Mouse (Mus musculus): ENCODE results near the gene Ssr2. TPM values are rescaled to one million over a fixed set of nuclear protein-coding genes. Genes with fewer than 3 reads are reported as not detected.

The Ssr2 gene
- polyA plus RNA-seq, 1 experiment from 2014 or later = 157 TPM

DNA sequence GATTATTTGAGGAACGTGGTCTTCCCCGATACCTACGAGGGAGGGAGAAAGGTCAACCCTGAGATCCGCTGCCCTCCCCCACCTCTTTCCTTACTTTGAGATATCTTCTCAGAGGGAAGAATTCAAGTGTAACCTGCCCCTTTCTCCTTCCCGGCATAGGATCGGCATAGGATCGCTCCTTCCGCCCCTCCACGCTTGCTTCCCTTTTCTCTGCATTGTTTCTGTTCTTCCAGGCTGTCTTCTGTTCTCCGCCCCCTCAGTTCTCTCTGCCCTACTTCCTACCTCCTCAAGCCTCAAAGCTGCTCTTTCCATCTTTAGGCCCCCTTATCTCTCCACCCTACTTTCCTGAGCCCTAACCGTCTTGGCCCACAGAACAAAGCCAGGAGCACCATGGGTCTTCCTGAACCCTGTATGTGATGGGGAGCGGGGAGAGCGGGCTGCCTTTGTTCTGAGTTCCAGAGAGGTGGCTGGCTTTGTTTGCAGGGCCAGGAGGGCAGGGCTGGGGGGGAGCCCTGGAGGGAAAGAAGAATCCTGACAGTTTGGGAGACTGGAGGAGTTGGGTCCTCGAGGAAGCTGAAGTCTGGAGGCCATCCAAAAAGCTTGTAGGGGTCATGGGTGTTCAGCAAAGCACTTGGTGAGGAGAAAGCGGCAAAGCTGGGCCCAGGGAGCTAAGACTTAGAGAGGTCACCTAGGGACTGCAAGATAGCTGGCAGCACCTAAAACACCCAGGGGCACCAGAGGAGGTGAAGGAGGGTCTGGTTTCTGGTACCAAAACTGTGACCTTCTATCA lies 47.9 kb downstream of the Ssr2 start:
- Histone ChIP-seq H3K9ac (peak overlapping the region; percentile 90), H3K27ac (peak overlapping the region; percentile 90), H3K27me3 (replicated peaks) (no peaks in the 10 kb centered on the region), H3K4me1 (peaks cover 46% of the 10 kb centered on the region), H3K9me3 (no peaks in the 10 kb centered on the region), H3K36me3 (peaks cover 19% of the 10 kb centered on the region), H3K4me3 (peak overlapping the region; percentile 63), H3K4me2 (replicated peaks) (peak overlapping the region; percentile 84)
- WGBS = 1% methylated on average over 15 of the region's 15 CpGs
- ATAC-seq (ENCODE audit: low FRiP score, low read depth) = no peak

GRCm38 (mm10) chr3:88624324-88624723 lies 48.6 kb downstream of the Ssr2 start:
- Histone ChIP-seq H3K9ac (peak overlapping the region; percentile 90), H3K4me2 (replicated peaks) (peak overlapping the region; percentile 84), H3K9me3 (no peaks in the 10 kb centered on the region), H3K27me3 (replicated peaks) (no peaks in the 10 kb centered on the region), H3K27ac (peak overlapping the region; percentile 90), H3K4me1 (peaks cover 54% of the 10 kb centered on the region), H3K4me3 (peak overlapping the region; percentile 63), H3K36me3 (peaks cover 23% of the 10 kb centered on the region)
- 9% methylated on average over 4 of the region's 4 CpGs for WGBS
- ATAC-seq (ENCODE audit: low FRiP score, low read depth) = peak; percentile 18; the same call in 1 of the 2 replicates

DNA sequence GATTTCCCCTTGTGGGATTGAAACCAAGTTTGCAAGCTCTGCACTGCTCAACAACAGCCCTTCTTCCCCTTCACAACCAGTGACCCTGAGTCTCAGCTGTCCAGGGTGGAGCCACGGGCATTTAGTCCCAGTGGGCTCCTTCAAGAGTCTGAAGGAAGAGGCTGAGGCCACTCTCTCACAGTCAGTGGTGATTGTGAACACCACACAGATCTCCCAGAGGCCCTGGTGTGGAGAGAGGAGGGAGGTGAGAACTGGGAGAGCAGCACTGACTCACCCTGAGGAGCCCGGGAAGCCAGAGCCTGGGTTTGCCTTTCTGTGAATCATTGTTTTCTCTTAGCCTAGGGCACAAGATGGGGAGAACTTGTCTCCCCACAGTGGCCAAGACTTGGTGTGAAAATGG lies 49.3 kb downstream of the Ssr2 start:
- H3K27ac ChIP-seq = peak overlapping the region; percentile 90
- ATAC-seq (ENCODE audit: low FRiP score, low read depth) = no peak
- no peaks in the 10 kb centered on the region for H3K9me3 ChIP-seq
- WGBS = 33% methylated on average over 2 of the region's 2 CpGs
- peaks cover 29% of the 10 kb centered on the region for H3K36me3 ChIP-seq
- peak overlapping the region; percentile 63 for H3K4me3 ChIP-seq
- H3K27me3 ChIP-seq (replicated peaks) = no peaks in the 10 kb centered on the region
- H3K4me1 ChIP-seq = peaks cover 56% of the 10 kb centered on the region
- H3K9ac ChIP-seq = peak overlapping the region; percentile 90
- peak overlapping the region; percentile 84 for H3K4me2 ChIP-seq (replicated peaks)

DNA sequence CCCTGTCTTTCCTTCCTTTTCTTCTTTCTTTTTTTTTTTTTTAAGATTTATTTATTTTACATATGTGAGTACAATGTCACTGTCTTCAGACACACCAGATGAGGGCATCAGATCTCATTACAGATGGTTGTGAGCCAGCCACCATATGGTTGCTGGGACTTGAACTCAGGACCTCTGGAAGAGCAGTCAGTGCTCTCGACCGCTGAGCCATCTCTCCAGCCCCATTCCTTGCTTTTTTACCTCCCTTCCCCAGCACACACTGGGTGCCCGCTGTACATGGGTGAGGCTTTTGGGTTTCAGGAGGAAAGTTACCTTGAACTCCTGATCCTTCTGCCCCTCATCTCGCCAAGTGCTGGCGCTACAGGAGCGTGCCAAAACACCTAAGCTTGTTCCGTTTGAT lies 49.9 kb downstream of the Ssr2 start:
- no peak overlapping the region for H3K4me3 ChIP-seq
- ATAC-seq (ENCODE audit: low FRiP score, low read depth) = no peak
- peaks cover 35% of the 10 kb centered on the region for H3K36me3 ChIP-seq
- H3K9ac ChIP-seq = peak overlapping the region; percentile 90; the same call in 1 of the 2 replicates
- H3K4me1 ChIP-seq = peaks cover 51% of the 10 kb centered on the region
- no peaks in the 10 kb centered on the region for H3K27me3 ChIP-seq (replicated peaks)
- 93% methylated on average over 7 of the region's 7 CpGs for WGBS
- H3K27ac ChIP-seq = no peak overlapping the region
- peak overlapping the region; percentile 84 for H3K4me2 ChIP-seq (replicated peaks)
- no peaks in the 10 kb centered on the region for H3K9me3 ChIP-seq

DNA sequence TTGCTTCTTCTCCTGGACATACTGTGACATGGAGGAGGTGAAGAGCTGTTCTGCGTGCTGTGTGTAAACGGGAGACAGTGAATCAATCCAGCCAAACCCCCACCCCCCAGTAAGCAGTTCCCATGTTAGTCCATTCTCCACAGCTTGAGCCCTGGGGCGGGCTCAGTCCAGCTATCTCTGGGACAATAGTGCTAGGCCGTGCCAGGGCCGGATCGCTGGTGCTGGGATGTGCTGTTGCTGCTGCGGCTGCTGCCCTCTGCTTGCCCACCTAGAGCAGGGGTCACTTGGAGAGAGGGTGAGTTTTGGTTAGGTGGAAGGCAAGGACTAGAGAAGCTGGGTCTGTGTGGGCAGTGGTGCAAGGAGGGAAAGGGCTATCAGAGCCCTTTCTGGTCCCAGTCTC lies 50.6 kb downstream of the Ssr2 start:
- H3K36me3 ChIP-seq = peaks cover 43% of the 10 kb centered on the region
- H3K9me3 ChIP-seq = no peaks in the 10 kb centered on the region
- 65% methylated on average over 7 of the region's 7 CpGs for WGBS
- H3K9ac ChIP-seq = no peak overlapping the region
- H3K4me2 ChIP-seq (replicated peaks) = peak overlapping the region; percentile 39
- H3K4me3 ChIP-seq = no peak overlapping the region
- 0 out of 2 replicates have a peak overlapping the region, but pooled peaks have one; percentile 4 for H3K27ac ChIP-seq
- ATAC-seq (ENCODE audit: low FRiP score, low read depth) = no peak
- peaks cover 47% of the 10 kb centered on the region for H3K4me1 ChIP-seq
- no peaks in the 10 kb centered on the region for H3K27me3 ChIP-seq (replicated peaks)

GRCm38 (mm10) chr3:88627114-88627513 lies 51.4 kb downstream of the Ssr2 start:
- Histone ChIP-seq H3K36me3 (peaks cover 51% of the 10 kb centered on the region), H3K27me3 (replicated peaks) (no peaks in the 10 kb centered on the region), H3K4me2 (replicated peaks) (peak overlapping the region; percentile 18; the same call in 1 of the 2 replicates), H3K27ac (0 out of 2 replicates have a peak overlapping the region, but pooled peaks have one; percentile 33), H3K4me1 (peaks cover 47% of the 10 kb centered on the region), H3K9ac (peak overlapping the region; percentile 41; the same call in 1 of the 2 replicates), H3K9me3 (no peaks in the 10 kb centered on the region), H3K4me3 (no peak overlapping the region)
- WGBS = 63% methylated on average over 4 of the region's 4 CpGs
- no peak for ATAC-seq (ENCODE audit: low FRiP score, low read depth)

GRCm38 (mm10) chr3:88627535-88627934 lies 51.9 kb downstream of the Ssr2 start:
- no peak overlapping the region for H3K27ac ChIP-seq
- H3K4me3 ChIP-seq = no peak overlapping the region
- peaks cover 47% of the 10 kb centered on the region for H3K4me1 ChIP-seq
- no peak overlapping the region for H3K4me2 ChIP-seq (replicated peaks)
- 98% methylated on average over 2 of the region's 2 CpGs for WGBS
- H3K36me3 ChIP-seq = peaks cover 55% of the 10 kb centered on the region
- no peak for ATAC-seq (ENCODE audit: low FRiP score, low read depth)
- no peak overlapping the region for H3K9ac ChIP-seq
- no peaks in the 10 kb centered on the region for H3K27me3 ChIP-seq (replicated peaks)
- no peaks in the 10 kb centered on the region for H3K9me3 ChIP-seq

DNA sequence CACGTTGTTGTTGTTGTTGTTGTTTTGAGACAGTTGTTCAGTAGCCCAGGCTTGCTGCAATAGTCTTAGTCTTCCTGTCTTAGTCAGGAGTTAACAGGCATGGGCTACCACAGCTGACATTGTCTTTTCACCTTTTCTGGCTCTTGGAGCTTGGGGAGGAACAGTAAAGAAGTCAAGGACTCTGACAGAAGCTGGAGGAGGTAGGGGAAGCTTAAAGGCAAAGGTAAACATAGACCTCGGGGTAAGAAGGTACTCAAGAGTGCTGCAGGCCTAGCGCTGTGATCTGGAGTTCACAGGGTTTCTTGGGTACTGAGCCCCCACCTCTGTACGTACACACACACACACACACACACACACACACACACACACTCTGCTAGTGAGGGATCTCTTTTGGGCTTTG lies 53.1 kb downstream of the Ssr2 start:
- 72% methylated on average over 4 of the region's 4 CpGs for WGBS
- Histone ChIP-seq H3K4me1 (peaks cover 47% of the 10 kb centered on the region), H3K4me3 (no peak overlapping the region), H3K27ac (no peak overlapping the region), H3K9ac (no peak overlapping the region), H3K9me3 (no peaks in the 10 kb centered on the region), H3K36me3 (peaks cover 67% of the 10 kb centered on the region), H3K27me3 (replicated peaks) (no peaks in the 10 kb centered on the region), H3K4me2 (replicated peaks) (no peak overlapping the region)
- ATAC-seq (ENCODE audit: low FRiP score, low read depth) = no peak

GRCm38 (mm10) chr3:88629244-88629643 lies 53.6 kb downstream of the Ssr2 start:
- no peak overlapping the region for H3K4me2 ChIP-seq (replicated peaks)
- H3K27ac ChIP-seq = no peak overlapping the region
- peaks cover 42% of the 10 kb centered on the region for H3K4me1 ChIP-seq
- WGBS = 82% methylated on average over 13 of the region's 13 CpGs
- ATAC-seq (ENCODE audit: low FRiP score, low read depth) = no peak
- peaks cover 72% of the 10 kb centered on the region for H3K36me3 ChIP-seq
- H3K9me3 ChIP-seq = no peaks in the 10 kb centered on the region
- H3K4me3 ChIP-seq = no peak overlapping the region
- H3K27me3 ChIP-seq (replicated peaks) = no peaks in the 10 kb centered on the region
- H3K9ac ChIP-seq = no peak overlapping the region

DNA sequence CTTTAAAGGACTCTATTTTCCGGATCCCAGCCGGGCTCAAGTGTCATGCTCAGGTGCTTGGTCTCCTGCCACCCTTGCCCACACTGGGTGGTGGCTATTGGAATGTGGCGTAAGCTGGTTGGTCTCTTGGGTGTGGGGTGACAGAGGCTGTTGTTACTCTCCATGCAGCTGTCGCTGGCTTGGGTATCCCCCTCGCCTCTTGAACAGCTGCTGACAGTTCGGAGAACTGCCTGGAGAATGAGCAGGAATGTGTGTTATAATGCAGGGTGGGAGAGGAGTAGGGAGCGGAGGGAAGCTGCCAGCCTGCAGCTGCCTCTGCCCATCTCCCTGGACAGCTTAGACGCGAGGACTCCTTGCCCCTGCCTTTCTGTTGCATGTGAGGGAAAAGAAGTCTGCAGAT lies 54.3 kb downstream of the Ssr2 start:
- Histone ChIP-seq H3K36me3 (peaks cover 78% of the 10 kb centered on the region), H3K9ac (no peak overlapping the region), H3K4me3 (no peak overlapping the region), H3K9me3 (no peaks in the 10 kb centered on the region), H3K4me1 (peaks cover 34% of the 10 kb centered on the region), H3K27ac (no peak overlapping the region), H3K4me2 (replicated peaks) (no peak overlapping the region), H3K27me3 (replicated peaks) (no peaks in the 10 kb centered on the region)
- WGBS = 88% methylated on average over 9 of the region's 9 CpGs
- no peak for ATAC-seq (ENCODE audit: low FRiP score, low read depth)

DNA sequence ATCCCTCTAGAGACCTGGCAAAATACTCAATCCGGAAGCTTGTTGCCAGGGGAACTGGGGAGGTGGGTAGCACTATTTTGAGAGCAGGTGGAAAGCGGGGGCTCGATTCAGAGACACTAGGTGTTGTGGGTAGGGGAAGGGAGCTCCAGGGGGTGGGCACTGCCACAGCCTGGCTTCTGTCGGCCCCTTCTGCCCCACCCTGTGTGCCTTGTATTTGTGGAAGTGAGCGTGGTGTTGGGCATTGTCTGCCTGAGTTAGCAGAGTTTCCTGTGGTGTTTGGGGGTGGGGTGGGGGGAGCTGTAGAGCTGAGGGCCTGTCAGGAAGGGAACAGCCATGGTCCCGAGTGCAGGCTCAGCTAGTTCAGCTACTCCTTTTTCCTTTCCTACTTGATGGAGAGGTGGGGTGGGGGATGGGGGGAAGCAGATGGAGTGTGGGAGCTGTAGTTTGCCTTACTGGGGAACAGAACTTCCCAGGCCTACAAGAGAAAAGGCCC lies 55.2 kb downstream of the Ssr2 start:
- WGBS = 70% methylated on average over 6 of the region's 6 CpGs

GRCm38 (mm10) chr3:88631921-88632587 lies 56.4 kb downstream of the Ssr2 start:
- Histone ChIP-seq H3K4me3 (no peak overlapping the region), H3K4me1 (peaks cover 16% of the 10 kb centered on the region; the same call in 1 of the 2 replicates), H3K9me3 (no peaks in the 10 kb centered on the region), H3K27me3 (replicated peaks) (no peaks in the 10 kb centered on the region), H3K4me2 (replicated peaks) (no peak overlapping the region), H3K9ac (no peak overlapping the region), H3K27ac (no peak overlapping the region), H3K36me3 (peaks cover 86% of the 10 kb centered on the region)
- no peak for ATAC-seq (ENCODE audit: low FRiP score, low read depth)
- 80% methylated on average over 12 of the region's 12 CpGs for WGBS

More for the DNA sequence above, 55.2 kb downstream of the Ssr2 start:
- Histone ChIP-seq H3K4me3 (no peak overlapping the region), H3K27ac (no peak overlapping the region), H3K27me3 (replicated peaks) (no peaks in the 10 kb centered on the region), H3K4me1 (peaks cover 27% of the 10 kb centered on the region), H3K9me3 (no peaks in the 10 kb centered on the region), H3K36me3 (peaks cover 81% of the 10 kb centered on the region), H3K9ac (no peak overlapping the region), H3K4me2 (replicated peaks) (no peak overlapping the region)
- ATAC-seq (ENCODE audit: low FRiP score, low read depth) = no peak

Data from neural tube, embryonic 12.5 days (tissue).